Mouse (Mus musculus) kidney, postnatal 0 days (tissue): ENCODE measurements around the gene Tmem231. TPM values are rescaled to one million over a fixed set of nuclear protein-coding genes. Genes with fewer than 3 reads are reported as not detected.

Source experiments
- ATAC-seq: fragments of 200-750 bp; cut with Nextera tagmentation; replicated peaks from 2 replicates; pipeline ENCODE4 v1.8.0; 2017; ENCODE audit warnings: low read depth, moderate number of reproducible peaks, moderate TSS enrichment, moderate library complexity; ENCODE audit not compliant: low FRiP score
- DNase-seq: peaks from one replicate; pipeline ENCODE4 v3.0.0-alpha.2; 2016; ENCODE audit warnings: low spot score
- H3K27ac ChIP-seq: fragments of 300-500 bp; sonication (generic); 2 replicates; pipeline ENCODE4 v1.5.1; 2014; ENCODE audit warnings: mild to moderate bottlenecking
- H3K27me3 ChIP-seq: fragments of 300-500 bp; sonication (generic); 2 replicates; pipeline ENCODE4 v1.6.1; 2014; ENCODE audit warnings: low read length, mixed read lengths; ENCODE audit not compliant: insufficient read depth
- H3K36me3 ChIP-seq: fragments of 300-500 bp; sonication (generic); 2 replicates; pipeline ENCODE4 v1.6.1; 2014; ENCODE audit warnings: low read length, mixed read lengths; ENCODE audit not compliant: insufficient read depth
- H3K4me1 ChIP-seq: fragments of 300-500 bp; sonication (generic); replicated peaks from 2 replicates; pipeline ENCODE4 v1.6.1; 2014; ENCODE audit warnings: antibody characterized with exemption, low read length, mixed read lengths; ENCODE audit not compliant: insufficient read depth
- H3K4me2 ChIP-seq: fragments of 300-500 bp; sonication (generic); 2 replicates; pipeline ENCODE4 v1.6.1; 2014; ENCODE audit warnings: mild to moderate bottlenecking, low read length, moderate library complexity, mixed read lengths
- H3K4me3 ChIP-seq: fragments of 300-500 bp; sonication (generic); replicated peaks from 2 replicates; pipeline ENCODE4 v1.5.1; 2014; ENCODE audit warnings: low read depth, low read length
- H3K9ac ChIP-seq: fragments of 300-500 bp; sonication (generic); 2 replicates; pipeline ENCODE4 v1.6.1; 2014; ENCODE audit warnings: low read depth, low read length
- H3K9me3 ChIP-seq: fragments of 300-500 bp; sonication (generic); replicated peaks from 2 replicates; pipeline ENCODE4 v1.6.1; 2016; ENCODE audit warnings: low read length, inconsistent platforms, mixed read lengths
- CTCF ChIP-seq: IDR thresholded peaks from 2 replicates; pipeline ENCODE4 v1.5.1; 2016; ENCODE audit warnings: antibody characterized with exemption, low read depth, mild to moderate bottlenecking, moderate library complexity
- WGBS: fragments of 180-500 bp; shearing (Covaris S2); extraction: QIAGEN DNeasy Blood & Tissue Kit; methylation state at CpG from one replicate; pipeline ENCODE4 v1.1.7; 2014; 5-methylcytosine and 5-hydroxymethylcytosine counted together
- polyA plus RNA-seq: library from polyadenylated mRNA; unstranded; fragments of >200 nt; fragmentation: Nextera tagmentation; extraction: Ambion mirVana; gene quantifications from 2 replicates; pipeline ENCODE4 v1.2.1, GENCODE M21; 2015

Gene Tmem231
- polyA plus RNA-seq, 1 experiment from 2014 or later: 17.3 TPM

DNA sequence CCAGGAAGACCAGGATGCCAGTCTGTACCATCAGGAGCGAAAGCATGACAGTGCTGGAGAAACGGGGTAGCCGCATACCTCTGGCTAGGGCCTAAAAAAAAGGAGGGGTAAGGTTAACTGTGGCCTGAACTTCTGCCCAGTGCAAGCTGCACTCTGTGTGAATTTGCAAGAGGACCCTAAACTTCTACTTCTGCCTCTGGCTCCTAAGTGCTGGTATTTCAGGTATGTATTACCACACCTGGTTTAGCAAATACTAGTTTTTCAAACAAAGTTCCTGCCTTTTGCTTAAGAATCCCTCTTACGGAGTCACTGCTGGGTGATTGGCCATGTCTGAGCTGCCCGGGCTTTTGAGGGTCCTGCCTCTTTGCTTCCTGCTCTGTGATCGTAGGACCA is 42.8 kb downstream of the Tmem231 start:
- Histone ChIP-seq H3K9ac (no peak overlapping the region), H3K4me1 (peaks cover 15% of the 10 kb centered on the region; the same call in 1 of the 2 replicates), H3K27ac (no peak overlapping the region), H3K4me3 (no peak overlapping the region), H3K27me3 (peaks cover 23% of the 10 kb centered on the region), H3K36me3 (no peaks in the 10 kb centered on the region), H3K9me3 (no peaks in the 10 kb centered on the region), H3K4me2 (no peak overlapping the region)
- TF ChIP-seq CTCF: no peak
- DNase-seq (no peak), ATAC-seq (no peak)
- WGBS: 66% methylated on average over 6 of the region's 6 CpGs

DNA sequence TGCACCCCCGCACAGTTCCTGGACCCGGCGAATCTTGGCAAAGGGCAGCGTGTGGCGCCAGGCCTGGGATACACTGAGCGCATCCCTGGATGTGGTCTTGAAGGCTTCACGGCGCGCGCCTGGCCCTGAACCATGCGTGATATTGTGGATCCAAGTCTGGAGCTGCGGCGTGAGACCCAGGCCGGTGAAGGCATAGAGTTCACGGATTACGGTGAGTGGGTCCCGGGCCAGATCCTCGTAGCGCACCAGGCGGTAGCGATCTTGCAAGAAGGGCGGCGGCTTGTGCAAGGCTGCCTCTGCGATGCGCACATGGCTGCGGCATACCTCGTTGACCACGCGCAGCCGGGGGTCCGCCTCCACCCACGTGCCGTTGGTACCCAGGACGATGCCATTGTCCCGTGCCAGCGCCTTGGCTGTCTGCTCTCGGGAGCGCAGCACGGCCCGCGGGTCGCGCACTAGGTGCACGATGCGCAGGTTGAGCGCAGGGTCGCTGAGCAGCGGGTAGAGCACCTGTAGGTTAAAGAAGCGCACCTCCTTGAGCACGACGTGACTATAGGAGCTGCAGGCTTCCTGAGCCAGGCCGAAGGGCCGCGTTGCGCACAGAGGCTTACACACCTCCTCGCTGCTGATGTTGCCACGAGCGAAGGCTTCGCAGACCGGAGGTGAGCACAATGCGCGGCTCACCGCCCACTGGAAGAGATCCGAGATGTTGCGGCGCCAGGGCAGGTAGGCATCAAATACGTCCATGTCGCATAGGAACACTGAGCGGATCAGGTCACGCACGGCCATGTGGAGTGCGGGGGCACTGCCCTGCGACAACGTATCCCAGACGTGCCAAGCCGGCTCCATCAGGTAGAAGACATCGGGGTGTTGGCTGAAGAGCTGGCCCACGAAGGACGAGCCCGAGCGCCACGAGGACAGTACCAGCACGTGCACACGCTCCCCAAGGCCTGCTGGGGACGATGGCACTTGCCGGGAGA is 43.5 kb downstream of the Tmem231 start:
- Histone ChIP-seq H3K4me1 (peaks cover 15% of the 10 kb centered on the region; the same call in 1 of the 2 replicates), H3K4me2 (peak overlapping the region; percentile 46), H3K9ac (no peak overlapping the region), H3K27ac (no peak overlapping the region), H3K9me3 (no peaks in the 10 kb centered on the region), H3K4me3 (peak overlapping the region; percentile 22), H3K27me3 (peaks cover 23% of the 10 kb centered on the region), H3K36me3 (no peaks in the 10 kb centered on the region)
- no peak for TF ChIP-seq CTCF
- WGBS: 12% methylated on average over 86 of the region's 86 CpGs
- no peak for DNase-seq
- peak; percentile 46 for ATAC-seq

DNA sequence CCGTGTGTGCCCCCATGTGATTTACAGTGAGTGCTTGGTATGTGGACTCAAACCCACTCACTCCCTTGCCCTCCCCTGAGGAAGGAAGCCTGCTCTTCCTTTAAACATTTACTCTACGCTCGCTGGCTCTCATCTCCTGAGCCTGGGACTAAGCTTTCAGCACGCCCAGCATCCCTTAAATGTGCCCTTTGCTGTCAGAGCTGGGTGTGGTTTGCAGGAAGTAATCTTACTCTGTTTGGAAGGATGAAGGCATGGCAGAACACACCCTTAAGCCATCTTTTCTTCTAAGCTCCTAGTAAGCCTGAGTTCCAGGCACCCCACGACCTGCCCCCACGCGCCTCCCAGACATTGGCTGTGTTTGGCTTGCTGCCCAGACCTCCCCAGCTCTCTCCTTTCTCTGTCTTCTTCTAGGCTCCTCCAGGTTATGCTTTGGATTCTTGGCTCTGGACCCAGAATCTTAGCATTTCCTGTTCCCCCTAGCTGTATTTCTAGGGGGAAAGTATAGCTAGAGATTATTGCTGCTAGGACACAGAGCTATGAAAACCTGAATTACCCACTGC is 45.5 kb downstream of the Tmem231 start:
- no peak for DNase-seq
- Histone ChIP-seq H3K9ac (no peak overlapping the region), H3K27me3 (peaks cover 23% of the 10 kb centered on the region), H3K4me3 (no peak overlapping the region), H3K9me3 (no peaks in the 10 kb centered on the region), H3K4me2 (no peak overlapping the region), H3K4me1 (peaks cover 15% of the 10 kb centered on the region; the same call in 1 of the 2 replicates), H3K27ac (no peak overlapping the region), H3K36me3 (no peaks in the 10 kb centered on the region)
- 22% methylated on average over 7 of the region's 7 CpGs for WGBS
- no peak for ATAC-seq
- TF ChIP-seq CTCF: no peak

DNA sequence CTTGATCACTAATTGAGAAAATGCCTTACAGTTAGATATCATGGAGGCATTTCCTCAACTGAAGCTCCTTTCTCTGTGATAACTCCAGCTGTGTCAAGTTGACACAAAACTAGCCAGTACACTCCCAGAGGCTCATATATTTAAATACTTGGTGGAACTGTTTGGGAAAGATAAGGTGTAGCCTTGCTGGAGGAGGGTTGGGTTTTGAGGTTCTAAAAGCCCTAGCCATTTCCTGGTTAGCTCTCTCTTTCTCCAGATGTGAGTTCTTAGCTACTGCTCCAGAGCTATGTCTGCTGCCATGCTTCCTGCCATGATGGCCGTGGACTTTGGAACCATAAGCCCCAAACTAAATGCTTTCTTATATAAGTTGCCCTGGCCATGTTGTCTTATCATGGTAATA is 46.2 kb downstream of the Tmem231 start:
- ATAC-seq (no peak), DNase-seq (no peak)

DNA sequence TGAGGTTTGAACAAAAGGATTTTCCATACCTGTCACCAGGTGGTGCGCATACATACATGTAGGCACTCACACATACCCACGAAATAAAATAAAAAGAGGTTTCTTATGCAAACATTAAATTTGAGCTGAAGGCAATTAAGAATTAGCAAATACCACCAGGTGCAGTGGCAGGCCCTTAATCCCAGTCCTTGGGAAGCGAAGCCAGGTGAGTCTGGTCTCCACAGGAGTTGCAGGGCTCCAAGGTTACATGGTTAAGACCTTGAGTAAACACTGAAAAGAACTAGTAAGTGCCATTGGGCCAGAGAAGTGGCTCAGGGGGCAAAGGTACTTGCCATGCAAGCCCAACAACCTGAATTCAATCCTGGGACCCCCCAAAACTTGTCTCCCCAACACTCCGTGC is 50.1 kb downstream of the Tmem231 start:
- no peak overlapping the region for H3K4me2 ChIP-seq

More for the DNA sequence above, 46.2 kb downstream of the Tmem231 start:
- H3K36me3 ChIP-seq: no peaks in the 10 kb centered on the region
- WGBS: 69% methylated on average over 1 of the region's 1 CpGs
- H3K27ac ChIP-seq: no peak overlapping the region
- no peaks in the 10 kb centered on the region for H3K9me3 ChIP-seq
- H3K27me3 ChIP-seq: peaks cover 23% of the 10 kb centered on the region
- TF ChIP-seq CTCF: no peak
- H3K4me3 ChIP-seq: no peak overlapping the region
- H3K4me2 ChIP-seq: no peak overlapping the region
- H3K9ac ChIP-seq: no peak overlapping the region
- H3K4me1 ChIP-seq: peaks cover 15% of the 10 kb centered on the region; the same call in 1 of the 2 replicates

DNA sequence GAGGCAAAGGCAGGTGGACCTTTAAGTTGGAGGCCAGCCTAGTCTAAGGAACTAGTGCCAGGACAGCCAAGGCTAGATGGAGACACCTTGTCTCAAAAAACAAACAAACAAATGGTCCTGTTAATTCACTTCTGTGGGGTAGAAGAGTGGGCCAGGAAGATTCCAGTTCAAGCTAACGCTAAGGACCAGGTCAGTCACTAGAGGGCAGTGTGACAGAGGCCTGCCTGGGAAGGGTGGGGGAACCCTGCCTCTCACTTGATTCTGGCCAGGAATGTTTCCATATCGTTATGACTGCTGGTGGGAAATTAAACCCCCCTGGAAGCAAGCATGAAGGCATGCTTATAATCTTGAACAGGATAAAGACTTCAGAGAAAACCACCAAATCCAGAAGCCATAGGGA is 52.1 kb downstream of the Tmem231 start:
- no peak overlapping the region for H3K4me2 ChIP-seq
- no peaks in the 10 kb centered on the region for H3K9me3 ChIP-seq
- no peaks in the 10 kb centered on the region for H3K36me3 ChIP-seq
- TF ChIP-seq CTCF: peak; percentile 88
- no peak overlapping the region for H3K27ac ChIP-seq
- 0% methylated on average over 2 of the region's 2 CpGs for WGBS
- no peaks in the 10 kb centered on the region for H3K4me1 ChIP-seq
- H3K27me3 ChIP-seq: no peaks in the 10 kb centered on the region
- H3K4me3 ChIP-seq: no peak overlapping the region
- no peak for ATAC-seq
- DNase-seq: peak; percentile 77
- H3K9ac ChIP-seq: no peak overlapping the region

More for the DNA sequence above, 50.1 kb downstream of the Tmem231 start:
- Histone ChIP-seq H3K9ac (no peak overlapping the region), H3K27me3 (no peaks in the 10 kb centered on the region), H3K9me3 (no peaks in the 10 kb centered on the region), H3K4me3 (no peak overlapping the region), H3K36me3 (no peaks in the 10 kb centered on the region), H3K4me1 (0 out of 2 replicates have a peak, but pooled peaks cover 7% of the 10 kb centered on the region), H3K27ac (no peak overlapping the region)
- no peak for TF ChIP-seq CTCF
- ATAC-seq: no peak
- no peak for DNase-seq
- WGBS: 92% methylated on average over 4 of the region's 4 CpGs
